Mouse (Mus musculus) brown adipose tissue, adult 24 weeks (tissue): ENCODE measurements around the gene D10Wsu102e. TPM values are rescaled to one million over a fixed set of nuclear protein-coding genes. Genes with fewer than 3 reads are reported as not detected.
"Not testable (repeated sequence)": the region's sequence is repeated elsewhere in the genome, so short reads cannot be mapped to it uniquely, and the experiment has no call there.

Experiments used
- H3K27ac ChIP-seq: fragments of 200-500 bp; replicated peaks from 2 replicates; pipeline ENCODE4 v1.5.1; 2012; ENCODE audit warnings: low read depth, mild to moderate bottlenecking, low read length
- H3K4me1 ChIP-seq: fragments of 200-500 bp; 2 replicates; pipeline ENCODE4 v1.6.1; 2012; ENCODE audit warnings: low read length, mixed read lengths; ENCODE audit not compliant: control insufficient read depth, insufficient read depth, insufficient read length
- H3K4me3 ChIP-seq: fragments of 200-500 bp; 2 replicates; pipeline ENCODE4 v1.5.1; 2012; ENCODE audit warnings: low read depth, mild to moderate bottlenecking, low read length, moderate library complexity; ENCODE audit not compliant: insufficient read depth
- polyA plus RNA-seq: library from polyadenylated mRNA; stranded (reverse); fragments of >200 nt; gene quantifications from 2 replicates; pipeline ENCODE4 v1.2.4, GENCODE M21; 2012; ENCODE audit not compliant: missing spikeins, insufficient read depth, insufficient read length

Gene D10Wsu102e
- polyA plus RNA-seq, 1 experiment, result 0.20 TPM

DNA sequence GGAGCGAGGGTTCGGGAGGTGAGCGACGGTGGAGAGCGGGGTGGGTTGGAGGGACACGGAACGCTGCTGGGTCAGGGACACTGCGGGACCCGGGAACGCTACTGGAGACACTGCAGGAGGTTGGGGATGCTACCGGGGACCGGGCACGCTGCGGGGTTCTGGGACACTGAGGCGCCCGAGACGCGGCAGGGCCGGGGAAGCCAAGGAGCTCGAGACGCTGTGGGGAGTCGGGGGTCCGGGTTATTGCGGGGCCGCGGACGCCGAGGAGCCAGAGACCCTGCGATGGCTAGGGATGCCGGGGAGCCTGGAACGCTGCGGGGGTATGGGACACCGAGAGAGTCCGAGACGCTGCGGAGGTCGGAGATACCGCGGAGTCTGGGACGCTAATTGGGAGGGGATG lies 335 bp downstream of the D10Wsu102e start:
- no peak overlapping the region for H3K27ac ChIP-seq
- no peaks in the 10 kb centered on the region; the same call in 1 of the 2 replicates for H3K4me1 ChIP-seq
- H3K4me3 ChIP-seq, result peak overlapping the region; percentile 88

DNA sequence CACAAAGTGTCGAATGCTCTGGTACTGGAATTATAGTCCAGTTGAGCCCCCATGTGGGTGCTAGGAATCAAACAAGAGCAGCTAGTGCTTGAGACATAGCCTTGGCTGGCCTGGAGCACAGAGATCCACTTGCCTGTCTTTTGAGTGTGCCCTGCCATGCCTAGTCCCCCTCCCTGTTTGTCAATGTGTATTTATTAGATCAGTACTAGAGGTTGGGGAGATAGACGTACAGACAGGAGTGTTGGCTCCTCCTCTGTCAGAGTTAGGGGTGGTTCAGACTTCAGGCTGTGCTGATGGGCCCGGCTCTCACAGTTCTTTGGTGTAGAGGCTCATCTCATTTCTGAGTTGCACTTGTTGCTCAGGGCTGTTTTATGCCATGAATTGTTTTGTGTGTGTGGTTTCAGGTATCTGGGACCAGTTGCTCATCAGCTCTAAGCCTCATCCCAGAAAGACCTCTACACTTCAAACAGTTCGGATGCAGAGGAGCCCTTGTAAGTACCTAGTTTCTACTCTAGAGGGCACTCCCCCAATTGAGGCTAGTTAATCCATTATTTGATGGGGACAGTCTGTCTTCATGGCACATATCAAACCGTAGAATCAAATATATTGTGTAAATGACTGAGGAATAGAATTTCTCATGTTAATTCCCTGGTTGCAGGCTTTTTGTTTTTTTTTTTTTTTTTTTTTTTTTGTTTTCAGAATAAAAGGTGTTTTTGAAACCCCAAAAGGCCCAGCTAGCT lies 1.8 kb downstream of the D10Wsu102e start:
- Histone ChIP-seq H3K4me3 (no peak overlapping the region), H3K27ac (no peak overlapping the region), H3K4me1 (no peaks in the 10 kb centered on the region; the same call in 1 of the 2 replicates)

DNA sequence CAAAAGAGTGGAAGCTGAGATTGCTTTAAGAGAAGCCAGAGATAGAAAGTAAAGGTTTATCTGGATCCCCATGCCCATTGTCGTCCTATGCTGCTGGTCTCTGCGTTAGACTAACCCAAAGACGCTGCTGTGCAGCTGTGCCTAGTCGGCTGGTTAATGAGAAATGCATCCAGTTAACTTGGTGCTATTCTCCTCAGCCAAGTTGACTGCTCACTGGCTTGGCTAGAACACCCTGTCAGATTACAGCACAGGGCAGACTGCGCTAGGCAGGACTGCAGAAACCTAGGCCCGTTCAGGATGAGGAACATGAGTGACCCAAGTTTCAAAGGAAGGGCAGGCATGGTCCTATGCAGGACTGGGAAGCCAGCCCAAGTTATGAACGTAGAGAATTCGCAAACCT lies 3.4 kb downstream of the D10Wsu102e start:
- no peaks in the 10 kb centered on the region; the same call in 1 of the 2 replicates for H3K4me1 ChIP-seq
- H3K4me3 ChIP-seq, result no peak overlapping the region
- H3K27ac ChIP-seq, result no peak overlapping the region

DNA sequence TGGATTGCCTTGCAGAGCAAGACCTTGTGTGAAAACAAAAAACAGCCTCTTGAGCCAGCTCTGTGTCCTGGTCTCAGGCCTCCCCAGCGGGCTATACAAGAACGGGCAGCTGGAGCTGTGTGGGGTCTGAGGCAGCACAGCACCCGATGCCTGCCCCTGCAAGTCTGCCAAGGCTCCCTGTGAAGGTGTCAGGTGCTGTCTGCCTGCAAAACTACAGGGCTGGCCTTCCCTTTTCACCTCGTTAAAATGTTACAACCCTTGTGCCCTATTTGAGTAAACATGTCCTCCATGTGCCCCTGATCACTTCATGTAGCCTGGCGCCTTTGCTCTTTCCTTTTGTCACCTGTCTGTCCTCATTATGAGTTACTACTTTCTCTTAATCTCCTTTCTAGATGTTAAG lies 8.9 kb downstream of the D10Wsu102e start:
- Histone ChIP-seq H3K4me1 (no peaks in the 10 kb centered on the region), H3K4me3 (no peak overlapping the region), H3K27ac (no peak overlapping the region)

DNA sequence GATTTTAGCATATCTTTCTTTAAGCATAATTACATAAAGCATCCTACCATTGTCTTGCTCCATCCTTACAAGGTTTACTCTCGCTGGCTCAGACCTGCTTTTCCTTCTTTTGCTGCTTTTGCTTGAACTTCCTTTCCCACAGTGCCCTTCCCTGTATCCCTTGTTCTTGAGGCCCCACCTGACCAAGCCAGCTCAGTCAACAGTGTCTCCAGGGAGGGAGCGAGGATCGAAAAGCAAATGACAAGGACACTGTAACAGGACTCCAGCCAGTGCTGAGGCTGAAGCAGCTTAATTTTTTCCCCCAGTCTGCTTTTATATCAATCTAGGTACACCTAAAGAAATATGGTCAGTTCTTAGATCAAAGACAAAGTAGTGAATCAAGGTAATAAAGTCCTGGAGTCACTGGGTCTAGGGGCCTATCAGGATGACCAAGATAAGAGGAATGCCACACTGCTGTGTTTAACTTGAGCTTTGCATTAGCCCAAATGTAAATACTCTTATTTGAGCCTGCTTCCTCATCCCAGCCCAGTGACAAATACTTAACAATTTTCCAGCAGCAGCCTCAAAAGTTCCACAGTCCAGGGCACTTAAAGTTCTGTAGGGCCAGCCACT lies 14.1 kb downstream of the D10Wsu102e start:
- Histone ChIP-seq H3K4me3 (no peak overlapping the region), H3K27ac (no peak overlapping the region), H3K4me1 (no peaks in the 10 kb centered on the region)

DNA sequence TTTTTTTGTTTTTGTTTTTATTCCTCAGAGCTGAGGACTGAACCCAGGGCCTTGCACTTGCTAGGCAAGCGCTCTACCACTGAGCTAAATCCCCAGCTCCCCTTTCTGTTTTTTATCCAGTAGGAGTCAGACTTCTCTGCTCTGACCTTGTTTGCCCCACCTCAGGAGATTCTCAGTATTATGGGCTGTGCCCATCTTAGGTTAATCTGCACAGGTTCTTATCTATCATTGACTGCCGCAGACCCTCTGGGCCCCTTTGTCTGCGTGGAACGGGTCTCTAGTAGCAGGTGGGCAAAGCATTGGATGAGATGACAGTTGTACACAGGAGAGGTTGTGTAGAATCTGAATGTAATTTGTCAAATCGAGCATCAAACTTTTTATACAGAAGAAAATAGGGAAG lies 15.4 kb downstream of the D10Wsu102e start:
- H3K27ac ChIP-seq, H3K4me1 ChIP-seq, H3K4me3 ChIP-seq: not testable (repeated sequence)

DNA sequence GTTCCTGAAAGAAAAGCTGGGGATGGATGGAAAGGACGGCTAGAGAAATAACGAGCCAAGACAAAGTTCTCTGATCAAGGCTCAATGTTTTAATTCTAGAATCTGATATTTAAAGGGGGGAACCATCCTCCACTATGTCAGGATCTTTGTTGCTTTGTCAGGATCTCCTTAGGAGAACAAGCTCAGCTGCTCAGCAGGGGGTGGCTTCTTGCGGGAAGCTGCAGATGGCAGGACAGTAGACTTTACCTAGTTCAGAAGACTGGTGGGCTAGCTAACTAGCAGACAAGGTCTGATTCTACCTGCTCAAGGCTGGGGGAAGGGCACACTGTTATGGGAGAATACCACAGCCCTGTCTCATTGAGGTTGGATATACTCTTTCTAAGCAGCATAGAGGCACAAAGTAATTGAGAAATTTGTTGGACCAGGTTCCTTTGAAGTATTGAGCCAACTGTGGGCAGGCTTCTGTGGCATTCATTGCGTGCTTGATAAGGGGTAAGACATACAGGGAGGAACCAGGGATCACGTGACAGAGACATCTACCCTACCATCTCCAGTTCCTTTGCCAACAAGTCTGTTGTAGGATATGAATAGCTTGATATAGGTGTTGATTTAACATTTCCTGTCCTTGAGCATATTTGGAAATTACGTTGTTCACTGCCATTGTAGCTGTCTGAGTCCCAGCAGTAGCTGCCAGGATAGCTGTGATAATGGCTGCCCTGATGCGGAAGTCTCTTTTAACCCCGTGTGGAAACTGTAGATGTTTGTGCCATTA lies 17.1 kb downstream of the D10Wsu102e start:
- Histone ChIP-seq H3K4me3 (no peak overlapping the region), H3K27ac (no peak overlapping the region), H3K4me1 (no peaks in the 10 kb centered on the region)

DNA sequence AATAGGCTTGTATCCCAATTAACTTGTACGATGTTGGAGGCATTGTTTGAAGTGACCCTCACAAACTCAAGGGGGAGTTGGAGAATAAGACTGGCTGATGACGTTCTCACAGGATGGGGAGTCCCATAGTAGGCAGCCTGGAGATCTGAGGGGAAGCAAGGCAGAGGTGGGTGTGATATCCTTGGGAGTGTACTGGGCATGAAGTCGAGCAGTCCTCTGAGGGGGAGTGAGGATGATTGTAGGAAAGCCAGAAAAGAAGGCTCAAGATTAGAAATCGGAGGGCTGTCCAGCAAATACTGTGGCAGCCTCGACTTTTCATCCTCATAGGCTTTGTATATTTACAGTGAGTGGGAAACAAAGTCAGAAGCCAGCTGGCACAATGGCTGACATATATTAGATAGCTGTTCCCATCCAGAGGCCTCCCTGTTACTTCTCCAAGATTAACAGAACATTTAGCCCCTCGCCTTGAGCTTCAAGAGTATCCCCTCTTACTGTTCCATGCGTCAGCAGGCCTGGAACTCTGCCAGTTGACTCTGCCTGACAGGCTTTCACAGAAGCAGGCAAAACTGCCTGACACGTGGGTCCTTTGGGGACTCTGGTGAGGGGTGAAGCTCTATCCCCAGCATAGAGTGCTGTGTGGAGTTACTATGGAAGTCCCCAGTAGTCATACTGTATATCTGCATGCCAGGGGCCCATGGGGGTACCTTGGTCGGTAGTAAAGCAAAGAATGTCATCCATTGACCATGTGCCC lies 18.2 kb downstream of the D10Wsu102e start:
- Histone ChIP-seq H3K4me3 (no peak overlapping the region), H3K4me1 (no peaks in the 10 kb centered on the region), H3K27ac (no peak overlapping the region)

DNA sequence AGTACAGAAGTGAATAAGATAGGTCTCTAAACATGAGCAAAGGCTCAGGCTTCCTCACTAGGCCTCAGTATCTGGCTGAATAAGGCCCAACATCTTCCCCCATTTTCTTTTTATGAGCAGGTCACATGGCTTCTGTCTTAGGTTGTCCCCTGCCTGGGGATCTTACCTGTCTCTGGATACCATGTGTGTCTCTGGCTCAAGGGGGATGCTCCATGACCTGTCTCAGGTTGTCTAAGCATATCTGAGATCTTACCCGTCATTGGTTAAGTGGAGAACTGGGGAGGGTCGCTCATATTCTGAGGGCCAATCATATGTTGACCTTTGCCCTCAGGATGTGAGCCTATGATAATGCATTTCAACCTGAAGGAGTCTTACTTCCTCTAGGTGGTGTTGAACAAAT lies 20.5 kb downstream of the D10Wsu102e start:
- H3K4me1 ChIP-seq, result no peaks in the 10 kb centered on the region
- H3K27ac ChIP-seq, result no peak overlapping the region
- H3K4me3 ChIP-seq, result no peak overlapping the region

DNA sequence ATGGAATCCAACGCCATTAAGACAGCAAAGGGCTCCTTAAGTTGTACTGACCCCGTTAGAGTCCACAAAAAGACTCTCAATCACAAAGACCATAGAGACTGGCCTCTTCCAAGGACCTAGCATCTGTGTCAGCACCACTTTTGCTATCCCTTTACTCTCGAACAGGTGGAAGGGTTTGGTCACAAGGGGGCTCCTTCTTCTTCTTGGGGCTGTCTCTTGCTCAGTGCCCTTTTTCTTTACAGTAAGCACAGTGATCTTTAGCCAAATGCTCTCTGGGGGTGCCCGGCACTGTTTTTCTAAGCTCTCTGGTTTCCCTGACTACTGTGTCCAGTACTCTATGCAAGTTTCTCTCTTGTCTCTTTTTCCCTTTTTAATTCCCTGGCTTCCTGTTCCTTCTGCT lies 22.5 kb downstream of the D10Wsu102e start:
- H3K4me3 ChIP-seq, result no peak overlapping the region
- H3K27ac ChIP-seq, result no peak overlapping the region
- H3K4me1 ChIP-seq, result no peaks in the 10 kb centered on the region

DNA sequence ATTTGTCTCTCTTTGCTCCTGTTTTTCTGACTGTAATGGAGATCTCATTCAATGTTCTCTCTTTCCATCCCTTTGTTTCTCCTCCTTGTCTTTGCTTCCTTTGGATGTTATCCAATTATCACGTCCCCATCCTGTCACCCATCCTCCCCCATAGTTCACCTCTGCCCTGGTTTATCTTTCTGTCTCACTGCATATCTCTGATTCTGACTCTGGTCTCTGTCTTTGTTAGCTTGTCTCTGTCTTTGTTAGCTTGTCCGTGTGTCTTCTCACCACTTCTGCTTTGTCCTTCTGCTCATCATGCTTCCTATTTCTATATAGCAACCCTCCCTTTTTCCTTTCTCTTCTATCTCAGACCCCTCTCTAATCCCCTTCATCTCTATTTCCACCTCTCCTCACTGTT lies 23.0 kb downstream of the D10Wsu102e start:
- no peak overlapping the region for H3K27ac ChIP-seq
- H3K4me3 ChIP-seq, result no peak overlapping the region
- no peaks in the 10 kb centered on the region for H3K4me1 ChIP-seq

DNA sequence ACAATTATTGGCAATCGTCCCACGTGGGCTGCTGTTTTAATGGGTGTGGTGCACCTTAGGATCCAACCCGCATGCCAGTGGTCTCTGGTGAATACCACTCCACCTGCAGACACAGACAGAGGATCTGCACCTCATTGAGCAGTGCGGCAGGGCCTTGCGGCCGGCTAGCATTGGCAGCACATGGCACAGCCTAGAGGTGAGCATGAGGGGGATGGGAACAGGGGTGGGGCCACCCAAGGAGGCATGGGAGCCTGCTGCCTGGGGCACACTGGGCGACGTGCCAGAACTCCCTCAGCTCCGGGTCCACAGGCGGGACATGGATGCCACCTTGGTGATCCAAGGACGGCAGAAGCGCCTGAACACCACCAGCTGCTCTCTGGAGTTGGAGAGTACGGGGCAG lies 23.8 kb downstream of the D10Wsu102e start:
- Histone ChIP-seq H3K4me3 (no peak overlapping the region), H3K27ac (no peak overlapping the region), H3K4me1 (no peaks in the 10 kb centered on the region)

DNA sequence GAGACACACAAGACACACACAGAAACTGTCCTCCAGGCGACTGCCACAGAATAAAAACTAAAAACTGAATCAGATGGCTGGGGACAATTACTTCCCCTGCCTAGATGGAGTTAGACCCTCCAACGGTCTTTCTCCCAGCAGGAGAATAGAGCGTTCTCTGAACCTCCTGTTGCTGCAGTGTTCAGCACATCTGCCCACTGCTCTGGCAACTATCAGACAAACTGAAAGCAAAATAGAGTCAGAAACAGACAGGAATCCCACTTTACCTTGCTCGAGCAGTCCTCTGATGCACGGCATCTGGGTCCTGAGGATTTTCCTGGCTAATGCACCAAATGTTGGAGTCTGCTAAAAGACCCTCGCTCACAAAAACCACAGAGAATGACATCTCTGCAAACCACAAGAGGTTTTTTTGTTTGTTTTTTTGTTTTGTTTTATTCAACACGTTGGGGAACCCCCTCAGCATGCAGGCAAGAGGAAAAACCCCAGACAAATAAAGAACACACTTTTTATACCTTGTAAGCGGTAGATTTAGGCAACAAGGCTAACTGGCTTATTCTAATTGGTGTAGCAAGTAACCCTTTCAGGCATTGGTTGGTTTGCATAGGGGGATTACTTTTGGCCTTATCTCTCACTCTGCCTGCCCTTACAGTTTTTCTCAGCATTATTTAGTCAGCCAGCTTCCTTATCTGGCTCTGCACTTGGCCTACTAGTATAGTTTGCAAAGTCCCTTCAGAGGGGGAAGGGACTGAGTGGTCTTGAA lies 24.6 kb downstream of the D10Wsu102e start:
- Histone ChIP-seq H3K27ac (no peak overlapping the region), H3K4me3 (no peak overlapping the region), H3K4me1 (no peaks in the 10 kb centered on the region)

DNA sequence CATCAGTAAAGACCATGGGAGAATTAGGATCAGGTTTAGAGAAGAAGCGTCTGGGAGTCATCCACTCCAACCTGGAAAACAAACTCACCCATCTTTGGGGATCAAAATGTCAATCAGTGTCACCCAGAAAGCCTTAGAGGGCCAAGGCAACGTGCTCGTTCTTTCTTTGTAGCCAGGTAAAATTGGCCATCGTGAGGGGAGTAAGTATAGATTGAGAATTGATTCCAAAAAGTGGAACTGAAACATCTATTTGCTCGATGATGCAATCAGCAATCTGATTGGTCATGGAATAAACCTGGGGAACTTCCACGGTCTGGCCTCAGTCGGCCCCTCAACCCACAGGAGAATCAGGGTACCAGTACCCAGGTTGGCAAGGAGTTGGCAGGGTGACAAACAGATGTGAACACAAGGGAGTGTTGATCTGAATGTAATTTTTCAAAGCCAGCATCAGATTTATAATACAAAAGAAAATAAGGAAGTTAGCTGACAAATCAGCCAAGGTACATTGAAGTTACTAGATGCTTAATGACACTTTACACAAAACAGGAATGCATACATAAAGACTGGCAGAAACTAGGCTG lies 25.4 kb downstream of the D10Wsu102e start:
- no peak overlapping the region for H3K4me3 ChIP-seq
- H3K4me1 ChIP-seq, result no peaks in the 10 kb centered on the region
- H3K27ac ChIP-seq, result no peak overlapping the region
